Mouse (Mus musculus): ENCODE results near the gene Gm10197.

DNA sequence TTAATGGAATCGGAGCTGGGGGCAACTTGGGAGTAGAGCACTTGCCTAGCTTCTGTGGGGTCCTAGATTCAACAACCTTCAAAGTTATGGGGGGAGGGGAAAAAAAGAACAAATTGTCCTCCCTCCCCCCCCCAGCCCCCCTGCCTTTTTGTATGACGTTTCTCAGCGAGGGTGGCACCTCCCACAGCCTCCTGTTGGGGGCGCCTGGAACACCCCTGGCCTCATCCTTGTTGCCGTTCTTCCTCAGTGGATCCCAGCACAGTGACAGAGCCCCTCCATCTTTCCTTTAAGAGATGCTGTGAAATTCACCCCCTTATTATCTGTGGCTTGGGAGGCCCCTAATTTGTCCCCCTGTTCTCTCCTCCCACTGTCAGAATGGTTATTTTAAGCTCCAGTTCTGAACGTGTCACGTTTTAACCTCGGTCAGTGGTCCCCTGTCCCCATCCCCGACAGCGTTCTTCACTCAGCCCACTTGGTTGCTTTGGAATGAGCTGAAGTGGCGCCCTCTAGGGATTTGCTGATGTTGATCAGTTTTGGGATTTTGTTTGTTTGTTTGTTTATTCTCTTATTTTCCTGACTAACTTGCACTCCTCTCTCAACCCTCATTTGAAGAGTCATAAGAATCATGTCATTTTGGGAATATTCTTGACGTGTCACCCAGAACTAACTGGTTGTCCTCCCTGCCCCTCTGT lies 31.3 kb upstream of the Gm10197 start:
- no peak for TF ChIP-seq EP300 (IDR thresholded peaks at IDR 0.05)
- TF ChIP-seq CTCF (IDR thresholded peaks at IDR 0.05): no peak; the same call in 1 of the 2 replicates
